Mouse (Mus musculus) liver, embryonic 14.5 days (tissue): ENCODE measurements around the gene Iars2.

Experiments used
- CTCF ChIP-seq: IDR thresholded peaks from 2 replicates; pipeline ENCODE4 v1.5.1; 2016; ENCODE audit warnings: antibody characterized with exemption, low read depth, control low read depth
- EP300 ChIP-seq: IDR thresholded peaks from 2 replicates; pipeline ENCODE4 v1.6.1; 2016; ENCODE audit warnings: antibody characterized with exemption, low read depth

GRCm38 (mm10) chr1:185335231-185335765, 6.1 kb upstream of the Iars2 start:
- no peak for TF ChIP-seq CTCF
- TF ChIP-seq EP300: no peak
